Mouse (Mus musculus): Measurements from ENCODE around the gene Shmt1. TPM values are rescaled to one million over a fixed set of nuclear protein-coding genes. Genes with fewer than 3 reads are reported as not detected.

Shmt1 gene
- polyA plus RNA-seq, 1 experiment from 2014 or later: 59.1 TPM

Other genes starting within 250 kb of the Shmt1 start
- 67.8 and 79.1 TPM in 2 replicates for gene Llgl1, start 112.0 kb downstream of the Shmt1 start, polyA plus RNA-seq (2014; fragmentation: Nextera tagmentation; extraction: Ambion mirVana)
- gene Flii, start 84.5 kb downstream of the Shmt1 start, polyA plus RNA-seq (2014; fragmentation: Nextera tagmentation; extraction: Ambion mirVana): 50.5 and 56.9 TPM in 2 replicates
- 11.6 and 14.1 TPM in 2 replicates for gene Mief2, start 83.3 kb downstream of the Shmt1 start, polyA plus RNA-seq (2014; fragmentation: Nextera tagmentation; extraction: Ambion mirVana)
- gene Top3a, start 34.4 kb downstream of the Shmt1 start, polyA plus RNA-seq (2014; fragmentation: Nextera tagmentation; extraction: Ambion mirVana): 18.5 and 20.5 TPM in 2 replicates
- 8.9 and 9.9 TPM in 2 replicates for gene Smcr8, start 34.2 kb downstream of the Shmt1 start, polyA plus RNA-seq (2014; fragmentation: Nextera tagmentation; extraction: Ambion mirVana)
- gene Dhrs7b, start 18.9 kb upstream of the Shmt1 start, polyA plus RNA-seq (2014; fragmentation: Nextera tagmentation; extraction: Ambion mirVana): 30.7 and 33.7 TPM in 2 replicates
- 60.4 and 65.6 TPM in 2 replicates for gene Tmem11, start 67.6 kb upstream of the Shmt1 start, polyA plus RNA-seq (2014; fragmentation: Nextera tagmentation; extraction: Ambion mirVana)
- gene Natd1, start 103.0 kb upstream of the Shmt1 start, polyA plus RNA-seq (2014; fragmentation: Nextera tagmentation; extraction: Ambion mirVana): 17.8 and 19.3 TPM in 2 replicates
- 50.4 and 58.1 TPM in 2 replicates for gene Map2k3, start 120.3 kb upstream of the Shmt1 start, polyA plus RNA-seq (2014; fragmentation: Nextera tagmentation; extraction: Ambion mirVana)
- gene Kcnj12, start 210.8 kb upstream of the Shmt1 start, polyA plus RNA-seq (2014; fragmentation: Nextera tagmentation; extraction: Ambion mirVana): 2.4 and 2.7 TPM in 2 replicates

Measured in embryonic facial prominence, embryonic 11.5 days (tissue).